Mouse (Mus musculus): ENCODE measurements around the gene Stn1.

DNA sequence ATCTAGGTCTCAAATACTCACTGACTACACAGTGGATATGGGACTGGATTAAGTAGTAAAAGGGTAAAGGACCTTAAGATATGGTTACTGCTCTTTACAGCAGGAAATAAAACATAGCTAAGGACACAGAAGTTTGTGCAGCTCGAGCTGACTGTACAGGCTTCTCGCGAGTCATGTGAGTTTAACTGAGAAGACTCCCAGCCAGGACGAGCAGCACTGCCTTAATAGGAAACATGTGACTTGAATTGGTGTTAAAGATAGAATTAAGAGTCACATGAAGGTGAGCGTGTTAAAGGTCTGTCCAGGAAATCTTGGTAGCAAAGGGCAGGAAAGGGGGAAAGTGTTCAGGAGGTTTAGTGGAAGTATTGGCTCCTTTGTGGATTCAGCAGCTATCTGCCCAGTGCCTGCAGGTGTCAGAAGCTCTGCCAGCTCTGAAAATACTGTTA is 24.7 kb upstream of the Stn1 start:
- TF ChIP-seq CTCF (IDR thresholded peaks at IDR 0.05; ENCODE audit: low read depth) (no peak), EP300 (IDR thresholded peaks at IDR 0.05; ENCODE audit: low read depth) (no peak)

All from liver, embryonic 14.5 days (tissue).